Mouse (Mus musculus) C3H10T1/2 (cell line): Measurements from ENCODE around the gene Hist1h1c. TPM values are rescaled to one million over a fixed set of nuclear protein-coding genes. Genes with fewer than 3 reads are reported as not detected.

Experiments
- polyA plus RNA-seq, 2 experiments: library from polyadenylated mRNA; unstranded; fragments of >200 nt; fragmentation: generic; extraction: Trizol; gene quantifications; one replicate each; pipeline ENCODE4 v1.2.1; 2012; ENCODE audit warnings: missing spikeins in 2 of 2

The Hist1h1c gene
- polyA plus RNA-seq, 2 experiments: 12.7 to 138 TPM

Other genes starting within 250 kb of the Hist1h1c start
- gene Btn2a2, start 250.0 kb upstream of the Hist1h1c start, polyA plus RNA-seq: under 1 TPM in 1 of 2 experiments, not detected in 1; 0.15 TPM
- gene Hist1h4h, start 207.8 kb upstream of the Hist1h1c start, polyA plus RNA-seq: 10 to 100 TPM; 21.7 to 26.9 TPM
- gene Hist1h2af, start 204.9 kb upstream of the Hist1h1c start, polyA plus RNA-seq: 10 to 100 TPM; 20.1 to 25.8 TPM
- 10 to 100 TPM in 1 of 2 experiments, 1 to 10 TPM in 1; 4.5 to 20.4 TPM for gene Hist1h3g, start 203.4 kb upstream of the Hist1h1c start, polyA plus RNA-seq
- gene Hist1h2bh, start 195.4 kb upstream of the Hist1h1c start, polyA plus RNA-seq: 1 to 10 TPM; 1.5 to 3.4 TPM
- 1 to 10 TPM in 1 of 2 experiments, under 1 TPM in 1; 0.91 to 3.6 TPM for gene Hist1h3f, start 194.8 kb upstream of the Hist1h1c start, polyA plus RNA-seq
- 10 to 100 TPM in 1 of 2 experiments, 1 to 10 TPM in 1; 6.4 to 30.1 TPM for gene Hist1h4f, start 187.2 kb upstream of the Hist1h1c start, polyA plus RNA-seq
- under 1 TPM; 0.65 to 0.84 TPM for gene Hist1h1d, start 185.5 kb upstream of the Hist1h1c start, polyA plus RNA-seq
- gene Hist1h3e, start 176.4 kb upstream of the Hist1h1c start, polyA plus RNA-seq: 1 to 10 TPM; 1.8 to 8.3 TPM
- gene Hist1h2ae, start 167.6 kb upstream of the Hist1h1c start, polyA plus RNA-seq: 10 to 100 TPM in 1 of 2 experiments, 1 to 10 TPM in 1; 9.3 to 21.9 TPM
- 10 to 100 TPM in 1 of 2 experiments, 1 to 10 TPM in 1; 7.9 to 12.4 TPM for gene Hist1h2bg, start 167.4 kb upstream of the Hist1h1c start, polyA plus RNA-seq
- 10 to 100 TPM in 1 of 2 experiments, 1 to 10 TPM in 1; 2.2 to 10.3 TPM for gene Hist1h2bf, start 164.6 kb upstream of the Hist1h1c start, polyA plus RNA-seq
- 1 to 10 TPM; 1.1 to 3.1 TPM for gene Hist1h2ad, start 164.4 kb upstream of the Hist1h1c start, polyA plus RNA-seq
- gene Hist1h3d, start 163.0 kb upstream of the Hist1h1c start, polyA plus RNA-seq: 1 to 10 TPM; 2.9 to 3.0 TPM
- 10 to 100 TPM in 1 of 2 experiments, 1 to 10 TPM in 1; 3.2 to 10.4 TPM for gene Hist1h4d, start 157.2 kb upstream of the Hist1h1c start, polyA plus RNA-seq
- gene Hist1h2be, start 117.7 kb upstream of the Hist1h1c start, polyA plus RNA-seq: 1 to 10 TPM; 1.4 to 2.5 TPM
- gene Hist1h1e, start 116.2 kb upstream of the Hist1h1c start, polyA plus RNA-seq: 1 to 10 TPM; 1.7 to 3.9 TPM
- gene Hist1h2ac, start 54.9 kb upstream of the Hist1h1c start, polyA plus RNA-seq: under 1 TPM; 0.98 TPM
- gene Hist1h2bc, start 54.6 kb upstream of the Hist1h1c start, polyA plus RNA-seq: 10 to 100 TPM; 11.8 to 98.9 TPM
- gene Hist1h1t, start 43.0 kb upstream of the Hist1h1c start, polyA plus RNA-seq: under 1 TPM in 1 of 2 experiments, not detected in 1; 0.27 TPM
- 1 to 10 TPM; 1.3 to 3.2 TPM for gene Hist1h4c, start 40.4 kb upstream of the Hist1h1c start, polyA plus RNA-seq
- gene Hfe, start 28.0 kb upstream of the Hist1h1c start, polyA plus RNA-seq: under 1 TPM; 0.15 to 0.91 TPM
- gene Hist1h3c, start 6.8 kb downstream of the Hist1h1c start, polyA plus RNA-seq: 10 to 100 TPM in 1 of 2 experiments, 1 to 10 TPM in 1; 5.7 to 21.7 TPM
- gene Hist1h2bb, start 7.9 kb downstream of the Hist1h1c start, polyA plus RNA-seq: 10 to 100 TPM in 1 of 2 experiments, 1 to 10 TPM in 1; 3.2 to 12.9 TPM
- 10 to 100 TPM in 1 of 2 experiments, 1 to 10 TPM in 1; 4.4 to 13.0 TPM for gene Hist1h2ab, start 12.3 kb downstream of the Hist1h1c start, polyA plus RNA-seq
- gene Hist1h3b, start 13.5 kb downstream of the Hist1h1c start, polyA plus RNA-seq: 1 to 10 TPM; 2.9 to 8.0 TPM
- gene Hist1h4b, start 18.2 kb downstream of the Hist1h1c start, polyA plus RNA-seq: 10 to 100 TPM; 12.9 to 53.5 TPM
- gene Hist1h4a, start 22.4 kb downstream of the Hist1h1c start, polyA plus RNA-seq: 10 to 100 TPM in 1 of 2 experiments, 1 to 10 TPM in 1; 4.4 to 17.3 TPM
- 1 to 10 TPM; 3.2 to 8.0 TPM for gene Hist1h3a, start 23.6 kb downstream of the Hist1h1c start, polyA plus RNA-seq
- 1 to 10 TPM in 1 of 2 experiments, under 1 TPM in 1; 0.26 to 1.2 TPM for gene Hist1h1a, start 24.9 kb downstream of the Hist1h1c start, polyA plus RNA-seq
- gene Trim38, start 31.1 kb downstream of the Hist1h1c start, polyA plus RNA-seq: under 1 TPM in 1 of 2 experiments, not detected in 1; 0.05 TPM
- gene Slc17a2, start 68.2 kb downstream of the Hist1h1c start, polyA plus RNA-seq: not detected
- gene Slc17a3, start 100.6 kb downstream of the Hist1h1c start, polyA plus RNA-seq: not detected
- gene Slc17a1, start 128.9 kb downstream of the Hist1h1c start, polyA plus RNA-seq: not detected
- gene Slc17a4, start 176.2 kb downstream of the Hist1h1c start, polyA plus RNA-seq: not detected
- gene Hist1h2ba, start 195.3 kb downstream of the Hist1h1c start, polyA plus RNA-seq: not detected
- gene Hist1h2aa, start 195.7 kb downstream of the Hist1h1c start, polyA plus RNA-seq: not detected